Mouse (Mus musculus): Measurements from ENCODE around the gene Sema3f. TPM values are rescaled to one million over a fixed set of nuclear protein-coding genes. Genes with fewer than 3 reads are reported as not detected.

Sema3f gene
- polyA plus RNA-seq, 1 experiment: 31.8 TPM

DNA sequence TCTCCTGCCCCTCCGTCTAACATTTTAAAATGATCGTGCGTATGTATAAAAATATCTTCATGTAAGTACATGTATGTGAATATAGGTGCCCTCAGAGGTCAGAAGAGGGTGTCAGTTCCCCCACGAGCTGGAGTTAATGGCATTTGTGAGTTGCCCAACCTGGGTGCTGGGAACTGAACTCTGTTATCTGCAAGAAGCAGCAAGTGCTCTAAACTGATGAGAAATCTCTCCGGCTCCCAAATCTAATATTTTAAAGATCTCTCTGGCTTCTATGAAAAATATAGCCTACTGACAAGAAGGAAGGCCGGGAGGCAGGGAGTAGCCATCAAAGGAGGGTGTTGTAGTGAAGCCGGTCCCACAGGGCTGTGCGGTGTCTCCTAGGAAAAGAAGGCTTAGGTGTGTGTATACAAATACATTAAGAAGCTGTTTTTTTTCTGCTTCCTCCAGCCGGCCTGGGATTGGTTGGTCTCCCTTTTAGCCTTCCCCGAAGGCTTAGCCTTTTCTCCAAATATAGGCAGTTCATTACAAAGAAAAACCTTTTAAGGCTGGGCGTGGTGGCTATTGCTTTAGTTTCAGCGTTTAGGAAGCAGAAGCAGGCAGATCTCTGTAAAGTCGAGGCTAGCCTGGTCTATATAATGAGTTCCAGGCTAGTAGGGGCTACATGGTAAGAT is 66.6 kb downstream of the Sema3f start:
- WGBS: 95% methylated on average over 13 of the region's 13 CpGs
- DNase-seq: no peak
- Histone ChIP-seq H3K27me3 (ENCODE audit: control insufficient read depth, insufficient read depth, low read length) (no peaks in the 10 kb centered on the region), H3K27ac (ENCODE audit: insufficient read depth, low read length) (peak overlapping the region; percentile 79; the same call in 1 of the 2 replicates), H3K4me3 (replicated peaks; ENCODE audit: insufficient read depth, low read depth, low read length) (no peak overlapping the region), H3K4me1 (ENCODE audit: control insufficient read depth, insufficient read depth, low read length) (no peaks in the 10 kb centered on the region)
- no peak for TF ChIP-seq POLR2A (IDR thresholded peaks at IDR 0.05; ENCODE audit: borderline replicate concordance, insufficient read depth, low read length)
- TF ChIP-seq CTCF (IDR thresholded peaks at IDR 0.05; ENCODE audit: borderline replicate concordance, insufficient read depth, low read depth, low read length): no peak

DNA sequence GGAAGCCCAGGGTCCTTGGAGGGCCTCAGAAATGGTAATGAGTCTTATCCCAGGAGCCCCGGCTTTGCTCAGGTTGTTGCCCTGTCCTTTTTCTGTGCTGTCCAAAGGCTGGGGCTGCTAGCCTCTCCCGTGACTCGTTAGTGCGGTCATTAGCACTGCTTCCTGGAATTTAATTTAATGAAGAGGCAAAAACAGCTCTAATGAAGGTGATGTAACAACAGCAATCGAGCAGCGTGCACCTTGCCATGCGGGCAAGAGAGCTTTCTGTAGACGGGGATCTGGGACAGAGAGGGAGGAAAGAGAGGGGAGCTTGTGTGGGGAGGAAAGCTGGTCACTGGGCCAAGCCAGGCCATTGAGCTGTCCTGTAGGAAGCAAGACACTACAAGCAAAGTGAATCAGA is 68.6 kb downstream of the Sema3f start:
- WGBS: 56% methylated on average over 8 of the region's 8 CpGs
- no peak for TF ChIP-seq POLR2A (IDR thresholded peaks at IDR 0.05; ENCODE audit: borderline replicate concordance, insufficient read depth, low read length)
- no peak for TF ChIP-seq CTCF (IDR thresholded peaks at IDR 0.05; ENCODE audit: borderline replicate concordance, insufficient read depth, low read depth, low read length)
- Histone ChIP-seq H3K4me1 (ENCODE audit: control insufficient read depth, insufficient read depth, low read length) (no peaks in the 10 kb centered on the region), H3K27me3 (ENCODE audit: control insufficient read depth, insufficient read depth, low read length) (no peaks in the 10 kb centered on the region), H3K27ac (ENCODE audit: insufficient read depth, low read length) (no peak overlapping the region), H3K4me3 (replicated peaks; ENCODE audit: insufficient read depth, low read depth, low read length) (no peak overlapping the region)
- DNase-seq: no peak

DNA sequence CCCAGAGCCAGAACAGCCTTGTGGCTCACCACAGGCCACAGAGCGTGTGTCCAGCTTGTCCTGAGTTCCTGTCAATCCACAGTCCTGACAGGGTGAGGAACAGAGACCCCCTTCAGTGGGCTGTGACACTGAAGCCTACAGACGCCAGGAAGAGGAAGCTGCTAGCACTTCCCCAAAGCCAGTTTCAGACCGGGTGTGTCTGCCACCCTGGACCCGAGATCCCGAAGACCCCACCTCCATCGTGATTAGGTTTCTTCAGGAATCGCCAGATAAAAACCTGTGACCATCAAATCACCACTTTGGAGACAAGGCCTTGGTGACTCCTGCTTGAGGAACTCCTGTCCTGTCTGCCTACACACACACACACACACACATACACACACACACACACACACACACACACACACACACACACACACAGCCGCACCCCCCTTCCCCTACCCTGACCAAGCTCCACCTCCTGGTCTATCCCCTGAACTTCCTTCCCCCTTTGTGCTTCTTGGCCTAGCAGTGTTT is 70.0 kb downstream of the Sema3f start:
- no peak overlapping the region for H3K4me3 ChIP-seq (replicated peaks; ENCODE audit: insufficient read depth, low read depth, low read length)
- no peaks in the 10 kb centered on the region for H3K4me1 ChIP-seq (ENCODE audit: control insufficient read depth, insufficient read depth, low read length)
- TF ChIP-seq CTCF (IDR thresholded peaks at IDR 0.05; ENCODE audit: borderline replicate concordance, insufficient read depth, low read depth, low read length): no peak
- TF ChIP-seq POLR2A (IDR thresholded peaks at IDR 0.05; ENCODE audit: borderline replicate concordance, insufficient read depth, low read length): no peak
- 42% methylated on average over 8 of the region's 8 CpGs for WGBS
- DNase-seq: no peak
- no peak overlapping the region for H3K27ac ChIP-seq (ENCODE audit: insufficient read depth, low read length)
- no peaks in the 10 kb centered on the region for H3K27me3 ChIP-seq (ENCODE audit: control insufficient read depth, insufficient read depth, low read length)

DNA sequence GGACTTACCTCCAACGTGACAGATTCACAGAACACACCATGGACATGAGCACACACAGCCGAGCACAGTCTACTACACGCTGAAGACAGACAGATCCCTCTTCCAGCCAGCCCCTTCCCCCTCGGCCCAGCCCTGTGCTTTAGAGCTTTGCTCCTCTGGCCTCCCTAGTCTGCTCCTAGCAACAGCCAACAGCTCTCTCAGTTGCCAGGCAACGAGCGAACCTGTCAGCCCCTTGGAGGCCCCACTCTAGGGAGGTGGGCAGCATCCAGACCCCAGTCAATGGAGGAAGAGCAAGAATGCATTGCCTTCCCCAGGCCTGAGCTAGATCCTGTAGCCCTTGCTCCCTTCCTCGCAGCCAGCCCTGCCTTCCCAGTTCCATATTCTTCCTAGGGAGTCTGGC is 73.2 kb downstream of the Sema3f start:
- 42% methylated on average over 7 of the region's 7 CpGs for WGBS
- H3K27me3 ChIP-seq (ENCODE audit: control insufficient read depth, insufficient read depth, low read length): no peaks in the 10 kb centered on the region
- no peak overlapping the region for H3K4me3 ChIP-seq (replicated peaks; ENCODE audit: insufficient read depth, low read depth, low read length)
- no peak for DNase-seq
- TF ChIP-seq CTCF (IDR thresholded peaks at IDR 0.05; ENCODE audit: borderline replicate concordance, insufficient read depth, low read depth, low read length) (no peak), POLR2A (IDR thresholded peaks at IDR 0.05; ENCODE audit: borderline replicate concordance, insufficient read depth, low read length) (no peak)
- H3K27ac ChIP-seq (ENCODE audit: insufficient read depth, low read length): no peak overlapping the region
- peaks cover 7% of the 10 kb centered on the region; the same call in 1 of the 2 replicates for H3K4me1 ChIP-seq (ENCODE audit: control insufficient read depth, insufficient read depth, low read length)

DNA sequence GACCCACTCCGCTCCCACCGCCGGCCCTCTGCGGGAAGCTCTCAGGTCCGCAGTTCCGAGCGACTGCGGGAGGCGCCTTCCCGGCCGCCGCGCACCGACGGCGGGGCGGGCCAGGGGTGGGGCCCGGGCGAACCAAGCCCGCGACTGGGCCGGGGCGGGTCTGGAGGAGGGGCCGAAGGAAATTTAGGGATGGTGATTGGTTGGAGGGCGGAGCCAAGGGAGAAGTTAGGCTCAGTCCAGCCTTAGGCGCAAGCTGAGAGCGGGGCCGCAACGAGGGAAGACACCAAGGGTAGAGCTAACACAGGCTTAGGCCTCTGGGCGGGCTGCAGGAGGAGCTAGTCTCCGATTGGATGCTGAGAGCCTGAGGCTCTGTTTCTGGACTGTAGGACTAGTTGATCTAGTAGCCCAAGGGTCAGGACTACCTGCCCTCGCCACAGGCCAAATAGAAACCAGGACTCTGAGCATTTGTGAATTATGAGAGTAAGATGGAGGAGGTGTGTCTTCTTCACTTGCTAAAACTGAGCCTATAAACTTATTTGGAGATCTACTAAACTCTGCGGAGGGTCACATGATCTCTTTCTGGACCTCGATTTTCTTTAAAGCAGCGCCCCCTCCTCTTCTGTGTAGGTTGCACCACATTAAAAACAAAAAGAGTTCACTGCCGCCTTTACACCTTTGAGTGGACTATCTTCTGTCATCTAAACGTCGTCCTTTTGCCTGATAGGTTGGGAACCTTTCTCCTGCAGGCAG is 74.8 kb downstream of the Sema3f start, which contains the start of gene Gnai2:
Gene Gnai2, minus strand, starts transcription at position 89 of the 750 bp plus-strand sequence.
- TF ChIP-seq CTCF (IDR thresholded peaks at IDR 0.05; ENCODE audit: borderline replicate concordance, insufficient read depth, low read depth, low read length) (no peak), POLR2A (IDR thresholded peaks at IDR 0.05; ENCODE audit: borderline replicate concordance, insufficient read depth, low read length) (peak; percentile 63; the same call in 1 of the 2 replicates)
- WGBS: 6% methylated on average over 38 of the region's 38 CpGs
- Histone ChIP-seq H3K4me3 (replicated peaks; ENCODE audit: insufficient read depth, low read depth, low read length) (peak within 1 kb of the TSS; percentile 87), H3K27ac (ENCODE audit: insufficient read depth, low read length) (peak within 1 kb of the TSS; percentile 60), H3K27me3 (ENCODE audit: control insufficient read depth, insufficient read depth, low read length) (no peaks in the 10 kb centered on the region), H3K4me1 (ENCODE audit: control insufficient read depth, insufficient read depth, low read length) (peaks cover 8% of the 10 kb centered on the region; the same call in 1 of the 2 replicates)
- peak; percentile 96 to 97 for DNase-seq

DNA sequence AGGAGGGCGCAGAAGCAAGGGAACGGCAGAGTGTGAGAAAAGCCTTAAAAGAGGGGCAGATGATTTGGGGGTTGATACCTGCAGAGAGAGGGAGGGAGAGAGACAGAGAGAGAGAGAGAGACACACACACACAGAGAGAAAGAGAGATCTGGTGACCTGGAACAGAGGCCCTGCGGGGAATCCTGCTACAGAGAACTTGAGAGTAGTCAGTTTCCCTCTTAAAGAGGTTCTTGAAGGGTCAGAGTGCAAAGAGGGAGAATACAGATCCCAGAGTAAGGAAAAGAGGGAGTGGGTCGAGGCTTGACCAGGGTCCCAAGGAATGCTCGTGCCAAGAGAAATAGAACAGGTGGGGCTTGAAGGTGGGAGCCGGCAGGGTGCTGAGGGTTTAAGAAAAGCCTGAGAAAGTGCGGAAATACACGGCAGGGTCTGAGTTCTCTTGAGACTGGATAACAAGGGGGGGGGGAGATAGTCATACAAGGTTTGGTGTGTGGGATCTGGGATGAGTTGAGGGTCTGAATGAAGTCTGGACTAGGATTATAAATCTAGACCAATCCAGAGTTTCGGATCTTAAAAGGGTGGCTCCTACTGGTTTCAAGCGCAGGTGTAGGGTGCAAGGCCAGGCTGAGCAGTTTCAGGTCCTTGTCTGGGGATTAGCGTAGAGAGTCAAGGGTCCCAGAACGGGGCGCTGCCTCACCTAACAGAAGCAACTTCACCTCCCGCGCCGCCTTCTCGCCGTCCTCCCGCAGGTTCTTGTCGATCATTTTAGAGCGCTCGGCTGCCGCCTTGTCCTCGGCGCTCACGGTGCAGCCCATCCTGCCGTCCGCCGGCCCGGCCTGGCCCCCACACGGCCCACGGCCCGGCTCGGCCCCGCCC is 75.6 kb downstream of the Sema3f start:
- WGBS: 3% methylated on average over 35 of the region's 35 CpGs
- peak overlapping the region; percentile 60 for H3K27ac ChIP-seq (ENCODE audit: insufficient read depth, low read length)
- H3K4me1 ChIP-seq (ENCODE audit: control insufficient read depth, insufficient read depth, low read length): peaks cover 8% of the 10 kb centered on the region
- H3K4me3 ChIP-seq (replicated peaks; ENCODE audit: insufficient read depth, low read depth, low read length): peak overlapping the region; percentile 87
- TF ChIP-seq CTCF (IDR thresholded peaks at IDR 0.05; ENCODE audit: borderline replicate concordance, insufficient read depth, low read depth, low read length) (no peak), POLR2A (IDR thresholded peaks at IDR 0.05; ENCODE audit: borderline replicate concordance, insufficient read depth, low read length) (no peak)
- H3K27me3 ChIP-seq (ENCODE audit: control insufficient read depth, insufficient read depth, low read length): no peaks in the 10 kb centered on the region
- DNase-seq: no peak
